Mouse (Mus musculus): ENCODE data around the gene Fam170b. TPM values are rescaled to one million over a fixed set of nuclear protein-coding genes. Genes with fewer than 3 reads are reported as not detected.

Fam170b gene
- polyA plus RNA-seq, 1 experiment: not detected

Other genes with a start within 250 kb of the Fam170b start
- gene Prrxl1, start 234.6 kb upstream of the Fam170b start, polyA plus RNA-seq (2012; rRNA removed): 0.22 and 0.28 TPM in 2 replicates
- gene 3425401B19Rik, start 148.7 kb upstream of the Fam170b start, polyA plus RNA-seq (2012; rRNA removed): 0.17 and 0.47 TPM in 2 replicates
- gene Tmem273, start 48.0 kb upstream of the Fam170b start, polyA plus RNA-seq (2012; rRNA removed): 5.4 and 6.2 TPM in 2 replicates
- 17.0 and 19.0 TPM in 2 replicates for gene Vstm4, start 22.8 kb downstream of the Fam170b start, polyA plus RNA-seq (2012; rRNA removed)
- 0.58 and 0.75 TPM in 2 replicates for gene Lrrc18, start 157.4 kb downstream of the Fam170b start, polyA plus RNA-seq (2012; rRNA removed)

Measured in urinary bladder, adult 2 months (tissue).